Mouse (Mus musculus): ENCODE results near the gene Fastkd5.

- TF ChIP-seq GATA1 (IDR thresholded peaks at IDR 0.05; ENCODE audit: borderline replicate concordance, low read length) (no peak), FLI1 (IDR thresholded peaks at IDR 0.05; ENCODE audit: low read length) (no peak)
These were observed 50.0 kb downstream of the Fastkd5 start for GRCm38 (mm10) chr2:130579791-130580190.

All from megakaryocyte, embryonic 14.5 days (primary cell).